Mouse (Mus musculus) liver, embryonic 11.5 days (tissue): ENCODE data around the gene Chd2. TPM values are rescaled to one million over a fixed set of nuclear protein-coding genes. Genes with fewer than 3 reads are reported as not detected.

Experiments
- ATAC-seq: fragments of 200-750 bp; cut with Nextera tagmentation; replicated peaks from 2 replicates; pipeline ENCODE4 v1.8.0; 2017; ENCODE audit warnings: moderate number of reproducible peaks, mild to moderate bottlenecking, moderate TSS enrichment, moderate library complexity; ENCODE audit not compliant: low FRiP score
- DNase-seq: peaks from one replicate; pipeline ENCODE4 v3.0.0-alpha.2; 2017; ENCODE audit warnings: low spot score
- H3K27ac ChIP-seq: fragments of 300-500 bp; sonication (generic); 2 replicates; pipeline ENCODE4 v1.5.1; 2014; ENCODE audit warnings: mild to moderate bottlenecking, low read depth, low read length, control low read depth
- H3K27me3 ChIP-seq: fragments of 300-500 bp; sonication (generic); replicated peaks from 2 replicates; pipeline ENCODE4 v1.6.1; 2014; ENCODE audit warnings: low read length, mixed read lengths; ENCODE audit not compliant: control insufficient read depth, insufficient read depth
- H3K36me3 ChIP-seq: fragments of 300-500 bp; sonication (generic); 2 replicates; pipeline ENCODE4 v1.6.1; 2014; ENCODE audit warnings: mild to moderate bottlenecking, low read length, moderate library complexity, mixed read lengths; ENCODE audit not compliant: control insufficient read depth, insufficient read depth
- H3K4me1 ChIP-seq: fragments of 300-500 bp; sonication (generic); replicated peaks from 2 replicates; pipeline ENCODE4 v1.6.1; 2014; ENCODE audit warnings: low read length, mixed read lengths; ENCODE audit not compliant: control insufficient read depth, insufficient read depth
- H3K4me2 ChIP-seq: fragments of 300-500 bp; sonication (generic); 2 replicates; pipeline ENCODE4 v1.6.1; 2014; ENCODE audit warnings: mild to moderate bottlenecking, control low read depth, moderate library complexity
- H3K4me3 ChIP-seq: fragments of 300-500 bp; sonication (generic); 2 replicates; pipeline ENCODE4 v1.5.1; 2014; ENCODE audit warnings: low read depth, low read length, control low read depth
- H3K9ac ChIP-seq: fragments of 300-500 bp; sonication (generic); 2 replicates; pipeline ENCODE4 v1.6.1; 2014; ENCODE audit warnings: low read depth, low read length, control low read depth
- H3K9me3 ChIP-seq: fragments of 300-500 bp; sonication (generic); 2 replicates; pipeline ENCODE4 v1.6.1; 2016; ENCODE audit warnings: low read length, inconsistent platforms, mixed read lengths; ENCODE audit not compliant: control insufficient read depth
- WGBS: fragments of 180-500 bp; shearing (Covaris S2); extraction: QIAGEN DNeasy Blood & Tissue Kit; methylation state at CpG from one replicate; pipeline ENCODE4 v1.1.7; 2014; 5-methylcytosine and 5-hydroxymethylcytosine counted together
- polyA plus RNA-seq: library from polyadenylated mRNA; unstranded; fragments of >200 nt; fragmentation: Nextera tagmentation; extraction: Ambion mirVana; gene quantifications from 2 replicates; pipeline ENCODE4 v1.2.1, GENCODE M21; 2014

Gene Chd2
- polyA plus RNA-seq, 1 experiment from 2014 or later: 34.5 TPM

- ATAC-seq (0 out of 2 replicates have a peak, but pooled peaks have one; percentile 18), DNase-seq (no peak)
- H3K9ac ChIP-seq: no peak overlapping the region
- H3K27me3 ChIP-seq: no peaks in the 10 kb centered on the region
- H3K27ac ChIP-seq: no peak overlapping the region
- no peak overlapping the region for H3K4me3 ChIP-seq
- H3K36me3 ChIP-seq: peaks cover 52% of the 10 kb centered on the region
- no peaks in the 10 kb centered on the region for H3K4me1 ChIP-seq
- 78% methylated on average over 12 of the region's 12 CpGs for WGBS
- H3K4me2 ChIP-seq: no peak overlapping the region
- no peaks in the 10 kb centered on the region for H3K9me3 ChIP-seq
Measured at GRCm38 (mm10) chr7:73435685-73436084, 105.9 kb downstream of the Chd2 start.

- WGBS: 86% methylated on average over 2 of the region's 2 CpGs
Measured at GRCm38 (mm10) chr7:73434336-73434677, 107.3 kb downstream of the Chd2 start.

GRCm38 (mm10) chr7:73433637-73434335 is 107.8 kb downstream of the Chd2 start:
- Histone ChIP-seq H3K27ac (no peak overlapping the region), H3K4me2 (no peak overlapping the region), H3K9me3 (no peaks in the 10 kb centered on the region), H3K9ac (no peak overlapping the region), H3K4me3 (no peak overlapping the region), H3K4me1 (no peaks in the 10 kb centered on the region; the same call in 1 of the 2 replicates), H3K36me3 (peaks cover 44% of the 10 kb centered on the region), H3K27me3 (no peaks in the 10 kb centered on the region)
- ATAC-seq (no peak; the same call in 1 of the 2 replicates), DNase-seq (no peak)
- 91% methylated on average over 6 of the region's 6 CpGs for WGBS

More at GRCm38 (mm10) chr7:73434336-73434677, 107.3 kb downstream of the Chd2 start:
- ATAC-seq (no peak; the same call in 1 of the 2 replicates), DNase-seq (no peak)
- Histone ChIP-seq H3K4me3 (no peak overlapping the region), H3K27me3 (no peaks in the 10 kb centered on the region), H3K9ac (no peak overlapping the region), H3K36me3 (peaks cover 44% of the 10 kb centered on the region), H3K4me1 (no peaks in the 10 kb centered on the region), H3K4me2 (no peak overlapping the region), H3K27ac (no peak overlapping the region), H3K9me3 (no peaks in the 10 kb centered on the region)

- no peaks in the 10 kb centered on the region; the same call in 1 of the 2 replicates for H3K4me1 ChIP-seq
- H3K27me3 ChIP-seq: no peaks in the 10 kb centered on the region
- no peak overlapping the region for H3K4me2 ChIP-seq
- 72% methylated on average over 3 of the region's 3 CpGs for WGBS
- peaks cover 31% of the 10 kb centered on the region for H3K36me3 ChIP-seq
- no peak overlapping the region for H3K27ac ChIP-seq
- H3K4me3 ChIP-seq: no peak overlapping the region
- DNase-seq: no peak
- H3K9me3 ChIP-seq: no peaks in the 10 kb centered on the region
- no peak overlapping the region for H3K9ac ChIP-seq
- ATAC-seq: no peak
Measured at GRCm38 (mm10) chr7:73428525-73428924, 113.1 kb downstream of the Chd2 start.

- Histone ChIP-seq H3K9me3 (no peaks in the 10 kb centered on the region), H3K4me1 (no peaks in the 10 kb centered on the region; the same call in 1 of the 2 replicates), H3K36me3 (peaks cover 31% of the 10 kb centered on the region), H3K4me3 (no peak overlapping the region), H3K27ac (no peak overlapping the region), H3K27me3 (no peaks in the 10 kb centered on the region), H3K4me2 (no peak overlapping the region), H3K9ac (no peak overlapping the region)
- 94% methylated on average over 6 of the region's 6 CpGs for WGBS
- ATAC-seq: no peak
- DNase-seq: no peak
Measured at GRCm38 (mm10) chr7:73427794-73428193, 113.8 kb downstream of the Chd2 start.

- ATAC-seq: no peak
- 78% methylated on average over 8 of the region's 8 CpGs for WGBS
- Histone ChIP-seq H3K27ac (no peak overlapping the region), H3K9me3 (no peaks in the 10 kb centered on the region), H3K4me1 (no peaks in the 10 kb centered on the region; the same call in 1 of the 2 replicates), H3K36me3 (peaks cover 31% of the 10 kb centered on the region), H3K4me3 (no peak overlapping the region), H3K4me2 (no peak overlapping the region), H3K9ac (no peak overlapping the region), H3K27me3 (no peaks in the 10 kb centered on the region)
- DNase-seq: no peak
Measured at GRCm38 (mm10) chr7:73426752-73427386, 114.8 kb downstream of the Chd2 start.

- H3K9me3 ChIP-seq: no peaks in the 10 kb centered on the region
- no peaks in the 10 kb centered on the region; the same call in 1 of the 2 replicates for H3K4me1 ChIP-seq
- H3K27ac ChIP-seq: no peak overlapping the region
- H3K27me3 ChIP-seq: no peaks in the 10 kb centered on the region
- no peak overlapping the region for H3K4me2 ChIP-seq
- H3K4me3 ChIP-seq: no peak overlapping the region
- H3K9ac ChIP-seq: no peak overlapping the region
- 95% methylated on average over 3 of the region's 3 CpGs for WGBS
- ATAC-seq (no peak), DNase-seq (no peak)
- H3K36me3 ChIP-seq: peaks cover 31% of the 10 kb centered on the region
Measured at GRCm38 (mm10) chr7:73426235-73426634, 115.4 kb downstream of the Chd2 start.

- no peaks in the 10 kb centered on the region for H3K9me3 ChIP-seq
- no peak overlapping the region for H3K27ac ChIP-seq
- WGBS: 92% methylated on average over 7 of the region's 7 CpGs
- H3K4me3 ChIP-seq: no peak overlapping the region
- no peak overlapping the region for H3K9ac ChIP-seq
- H3K4me1 ChIP-seq: no peaks in the 10 kb centered on the region; the same call in 1 of the 2 replicates
- ATAC-seq (no peak), DNase-seq (no peak)
- peaks cover 31% of the 10 kb centered on the region for H3K36me3 ChIP-seq
- no peak overlapping the region for H3K4me2 ChIP-seq
- H3K27me3 ChIP-seq: no peaks in the 10 kb centered on the region
Measured at GRCm38 (mm10) chr7:73425451-73425850, 116.2 kb downstream of the Chd2 start.

GRCm38 (mm10) chr7:73424705-73425104 is 116.9 kb downstream of the Chd2 start:
- Histone ChIP-seq H3K9ac (no peak overlapping the region), H3K36me3 (peaks cover 28% of the 10 kb centered on the region), H3K4me2 (no peak overlapping the region), H3K4me1 (no peaks in the 10 kb centered on the region; the same call in 1 of the 2 replicates), H3K27ac (no peak overlapping the region), H3K27me3 (no peaks in the 10 kb centered on the region), H3K4me3 (no peak overlapping the region), H3K9me3 (no peaks in the 10 kb centered on the region)
- no peak for DNase-seq
- 70% methylated on average over 3 of the region's 3 CpGs for WGBS
- no peak for ATAC-seq
